Comparison of ENCODE assay signal across 9 mouse cellular contexts in genomic region chr11:111537654-111538053, GRCm38 (mm10).
DNase-seq lines count a peak whose midpoint lies in the region; ATAC-seq lines count a peak whose summit lies in the region.
"Had no signal": no experiment of that assay in that cellular context is flagged by ENCODE, and none has a peak within 500 bp of the region (broad histone marks: within the 10 kb centered on the region; RNA-seq: fewer than 3 reads in every experiment).

No protein-coding gene starts in this region.

- WGBS in limb, embryonic 10.5 days, result 30% methylated on average over 3 of the region's 3 CpGs

- peaks cover 53% of the 10 kb centered on the region for H3K4me1 ChIP-seq in limb, embryonic 10.5 days

- H3K27ac ChIP-seq in limb, embryonic 10.5 days, result no peak overlapping the region
- H3K27ac ChIP-seq: limb, embryonic 12.5 days had no signal

- H3K4me3 ChIP-seq in limb, embryonic 10.5 days, result no peak overlapping the region
- H3K4me3 ChIP-seq: limb, embryonic 12.5 days had no signal

- peak; percentile 80 for ATAC-seq in common myeloid progenitor, adult 5-6 weeks (replicated peaks; ENCODE audit: low read depth, poor library complexity, severe bottlenecking)

- no peaks in the 10 kb centered on the region for H3K27me3 ChIP-seq in limb, embryonic 10.5 days (ENCODE audit: low read depth, poor library complexity, severe bottlenecking)

- no peaks in the 10 kb centered on the region for H3K36me3 ChIP-seq in limb, embryonic 10.5 days
- H3K36me3 ChIP-seq: limb, embryonic 12.5 days had no signal

- no peaks in the 10 kb centered on the region for H3K9me3 ChIP-seq in limb, embryonic 10.5 days (replicated peaks)
- H3K9me3 ChIP-seq: limb, embryonic 12.5 days had no signal

- DNase-seq in heart, adult 18-20 months, result peak; percentile 36 to 79
- DNase-seq in heart, adult 11 months, result no peak
- DNase-seq in urinary bladder, postnatal 36 days (ENCODE audit: low spot score in 2 of 2), result peak; percentile 30 to 32
- no peak for DNase-seq in urinary bladder, postnatal 10 days (ENCODE audit: low spot score)
- DNase-seq in induced T-regulatory cell, adult 2 months (ENCODE audit: low read depth), result peak; percentile 47
- peak; percentile 68 for DNase-seq in limb, embryonic 10.5 days (ENCODE audit: low spot score)
- peak; percentile 85 to 86 for DNase-seq in right cerebral cortex, adult 2 months (ENCODE audit: low spot score in 2 of 2)

Comparison
In these comparisons a context has a peak if more than half of its experiments do, and no peak if none do; other contexts are left out.
1. DNase-seq: peak in heart, adult 18-20 months (2 of 2), urinary bladder, postnatal 36 days (2 of 2), induced T-regulatory cell, adult 2 months (single experiment), limb, embryonic 10.5 days (single experiment) and right cerebral cortex, adult 2 months (2 of 2); none in heart, adult 11 months (single experiment) and urinary bladder, postnatal 10 days (single experiment).